Mouse (Mus musculus): ENCODE measurements around the gene Gls.

The Gls gene

DNA sequence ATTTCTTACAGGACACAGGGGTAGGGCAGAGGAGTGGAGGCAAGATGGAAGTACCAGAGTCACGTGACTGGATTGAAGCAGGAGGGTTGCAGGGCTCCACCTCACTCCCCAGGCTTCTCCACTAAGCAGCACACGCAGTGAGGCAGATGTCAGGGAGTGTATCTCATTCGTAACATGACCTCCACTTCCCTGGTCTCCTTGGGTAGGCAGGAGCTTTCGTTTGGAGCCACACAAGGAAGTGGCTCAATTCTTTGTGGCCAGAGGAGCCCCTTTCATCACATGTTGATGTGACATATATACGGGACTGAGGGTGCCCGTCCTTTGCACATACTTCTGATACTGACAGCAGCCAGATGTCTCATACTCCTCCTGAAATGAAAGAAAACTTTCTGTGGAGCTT is 103.2 kb downstream of the Gls start:
- no peak for DNase-seq (ENCODE audit: inconsistent age in 2 of 2, low spot score in 1 of 2)

DNA sequence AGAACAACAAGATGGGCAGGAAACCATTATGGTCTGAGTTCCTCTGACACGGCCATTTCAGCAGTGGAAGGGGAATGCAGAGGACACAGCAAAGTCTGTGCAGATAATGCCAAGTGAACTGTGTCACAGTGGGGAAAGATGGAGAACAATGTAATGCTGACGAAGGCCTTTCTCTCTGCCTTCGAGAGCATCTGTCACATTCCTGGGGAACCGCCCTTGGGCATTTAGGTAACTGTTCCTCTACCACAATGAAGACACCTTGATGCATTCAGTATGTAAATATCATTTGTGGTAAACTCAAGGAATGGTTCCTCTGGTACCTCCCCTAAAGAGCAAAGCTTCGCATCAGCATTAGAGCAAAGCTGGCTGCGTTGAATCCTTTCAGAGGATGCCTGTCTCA is 105.7 kb downstream of the Gls start:
- no peak for DNase-seq (ENCODE audit: inconsistent age in 2 of 2, low spot score in 1 of 2)

DNA sequence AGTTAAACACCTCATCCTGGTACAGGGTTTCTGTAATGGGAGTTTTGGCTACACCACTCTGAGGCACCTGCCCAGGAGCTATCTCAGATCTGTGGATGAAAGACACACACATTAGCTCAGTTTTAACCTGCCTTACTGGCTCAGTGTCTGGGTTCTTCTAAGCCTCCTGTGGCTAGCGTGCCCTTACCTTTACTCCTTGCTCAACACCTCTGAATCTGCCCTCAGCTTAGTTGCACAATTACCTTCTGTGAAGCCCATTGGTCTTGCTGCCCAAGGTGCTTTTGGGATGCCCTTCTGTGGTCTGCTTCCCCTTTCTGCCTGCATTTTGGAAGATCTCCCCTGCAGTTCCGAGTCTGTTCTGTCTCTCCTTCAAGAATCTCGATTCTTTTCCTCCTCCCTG is 108.2 kb downstream of the Gls start:
- no peak for DNase-seq (ENCODE audit: inconsistent age in 2 of 2, low spot score in 1 of 2)

DNA sequence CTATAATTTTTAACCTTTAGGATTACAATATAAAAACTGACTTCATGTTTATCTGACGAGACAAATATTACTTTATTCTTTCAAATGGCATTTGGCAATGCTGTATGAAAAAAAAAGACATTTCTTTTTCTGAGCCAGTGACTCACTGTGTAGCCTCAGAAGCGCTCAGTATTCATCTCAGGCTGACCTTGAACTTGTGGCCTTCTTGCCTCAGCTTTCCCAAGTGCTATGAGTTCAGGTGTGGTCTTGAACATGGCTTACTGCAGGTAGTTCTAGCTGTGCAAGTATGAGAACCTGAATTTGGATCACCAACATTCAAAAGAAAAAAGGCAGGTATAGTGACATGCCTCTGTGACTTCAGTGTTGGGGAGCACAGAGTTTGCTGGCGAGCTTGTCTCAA is 112.0 kb downstream of the Gls start:
- DNase-seq (ENCODE audit: inconsistent age in 2 of 2, low spot score in 1 of 2): peak in 1 of 2 experiments; percentile 60

DNA sequence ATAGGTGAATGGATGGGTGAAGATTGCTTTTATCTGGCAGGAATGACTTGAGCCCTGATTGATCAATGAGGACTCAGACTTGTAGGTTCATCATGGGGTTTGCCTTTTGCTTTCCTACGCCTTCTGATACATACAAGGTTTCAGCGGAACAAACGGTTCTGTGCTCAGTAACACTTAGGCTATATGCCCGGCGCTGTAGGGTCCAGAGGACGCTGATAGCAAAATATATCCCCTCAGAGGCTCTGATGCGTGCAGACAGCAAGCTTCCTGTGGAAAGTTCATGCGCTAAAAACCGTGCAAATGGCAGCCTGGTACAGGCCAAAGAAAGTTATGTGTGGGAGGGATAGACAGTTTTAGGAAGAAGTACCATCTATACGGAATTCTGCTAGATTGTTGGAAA is 112.8 kb downstream of the Gls start:
- no peak for DNase-seq (ENCODE audit: inconsistent age in 2 of 2, low spot score in 1 of 2)

DNA sequence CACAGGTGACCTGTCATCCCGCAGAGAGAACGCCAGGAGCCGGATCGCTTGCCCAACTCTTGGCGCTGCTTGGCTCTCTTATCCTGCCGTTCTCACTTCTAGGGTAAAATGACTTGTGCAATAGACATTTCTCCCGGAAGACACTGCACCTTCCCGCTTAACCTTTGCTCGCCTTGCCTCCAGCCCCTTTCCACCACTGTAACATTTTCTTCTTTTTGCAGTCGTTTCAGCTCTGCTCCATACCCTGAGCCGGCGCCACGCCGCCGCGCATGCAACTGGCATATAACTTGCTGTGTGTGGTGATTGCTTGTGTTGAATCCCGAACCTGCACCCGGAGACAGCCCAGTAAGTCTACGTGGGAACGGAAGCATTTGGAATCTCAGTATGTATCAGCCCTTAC is 113.3 kb downstream of the Gls start:
- DNase-seq (ENCODE audit: inconsistent age in 2 of 2, low spot score in 1 of 2): peak in 1 of 2 experiments; percentile 77

DNA sequence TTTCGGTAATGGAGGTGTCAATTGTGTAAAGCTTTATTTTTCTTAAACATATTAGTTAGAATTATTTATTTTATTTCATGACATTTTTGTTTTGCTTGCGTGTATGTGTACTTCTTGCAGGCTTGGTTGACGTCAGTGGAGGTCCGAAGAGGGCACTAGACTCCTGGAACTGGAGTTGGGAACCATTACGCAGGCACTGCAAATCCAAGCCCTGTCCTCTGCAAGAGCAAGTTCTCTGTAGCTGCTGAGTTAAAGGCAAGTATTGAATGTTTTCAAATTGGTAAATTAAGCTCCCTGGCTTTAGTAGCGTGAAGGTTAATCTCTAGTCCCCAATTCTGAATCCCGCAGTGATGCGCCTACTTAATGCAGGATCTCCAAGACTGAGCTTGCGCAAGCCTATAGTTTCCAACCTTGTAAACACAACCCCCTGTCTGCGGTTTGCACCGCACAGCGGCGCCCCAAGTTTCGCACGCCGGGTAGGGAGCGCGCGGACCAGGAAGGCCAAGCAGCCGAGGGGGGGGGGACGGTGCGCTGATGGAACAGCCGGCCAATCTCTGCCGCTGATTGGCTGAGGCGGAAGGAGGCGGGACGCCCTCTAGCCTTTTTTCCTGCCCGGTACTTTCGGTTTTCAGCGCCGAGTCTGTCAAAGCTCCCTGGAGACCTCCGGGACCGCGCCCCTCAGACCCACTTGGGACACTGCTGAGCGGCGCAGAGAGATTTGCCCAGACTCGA is 114.0 kb downstream of the Gls start, which contains the start of gene Stat1:
Stat1 (plus strand) TSS at position 581 of the 732 bp plus-strand sequence.
- DNase-seq (ENCODE audit: inconsistent age in 2 of 2, low spot score in 1 of 2): peak; percentile 87 to 96

DNA sequence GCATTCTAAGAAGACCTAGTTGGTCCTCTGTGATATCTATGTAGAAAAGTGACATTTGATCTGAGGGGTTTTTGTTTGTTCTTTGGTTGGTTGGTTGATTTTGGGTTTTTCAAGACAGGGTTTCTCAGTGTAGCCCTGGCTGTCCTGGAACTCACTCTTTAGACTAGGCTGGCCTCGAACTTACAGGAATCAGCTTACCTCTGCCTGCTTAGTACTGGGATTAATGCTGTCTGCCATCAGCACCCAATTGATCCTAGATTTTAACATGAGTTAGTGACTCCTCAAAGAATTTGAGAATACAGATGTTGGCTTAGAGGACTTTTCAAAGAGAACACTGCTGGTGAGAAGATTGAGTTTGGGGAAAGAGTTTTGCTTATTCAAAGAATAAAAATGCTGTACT is 115.3 kb downstream of the Gls start:
- no peak for DNase-seq (ENCODE audit: inconsistent age in 2 of 2, low spot score in 1 of 2)

DNA sequence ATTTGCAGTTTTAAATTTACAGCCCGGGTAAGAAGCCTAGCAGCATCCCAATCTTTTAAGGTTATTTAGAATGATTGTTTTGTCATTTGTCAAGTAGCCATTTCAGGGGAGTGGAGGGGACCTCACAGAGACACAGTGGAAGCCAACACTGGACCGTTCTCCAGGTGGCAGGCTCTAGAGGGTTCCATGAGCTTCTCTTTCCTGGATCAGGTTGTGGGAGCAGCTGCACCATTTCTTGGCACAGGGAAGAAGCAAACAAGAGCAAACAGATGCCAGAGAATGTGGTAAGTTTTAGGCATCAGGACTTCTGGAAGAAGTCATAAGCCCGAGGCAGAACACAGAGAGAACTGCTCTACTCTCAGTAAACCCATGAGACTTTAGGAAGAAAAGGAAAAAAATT is 116.6 kb downstream of the Gls start:
- DNase-seq (ENCODE audit: inconsistent age in 2 of 2, low spot score in 1 of 2): no peak

DNA sequence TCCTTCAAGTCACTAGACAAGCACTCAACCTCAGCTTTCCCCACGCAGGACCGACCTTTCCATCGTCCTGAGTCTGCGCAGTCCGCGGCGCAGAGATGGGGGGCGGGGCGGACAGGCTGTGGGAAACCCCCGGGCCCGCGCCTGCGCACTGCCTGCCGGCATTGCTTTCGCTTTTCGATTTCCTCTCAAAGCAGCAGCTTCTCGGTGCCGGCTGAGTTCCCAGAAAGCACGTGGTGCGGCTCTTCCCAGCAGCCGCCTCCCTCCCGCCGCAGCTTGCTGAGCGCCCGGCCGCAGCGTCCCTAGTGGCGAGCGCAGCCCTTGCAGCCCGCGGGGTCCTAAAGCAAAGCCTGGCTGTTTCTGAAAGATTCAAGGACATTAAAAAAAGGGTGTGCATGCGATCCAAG is 119.4 kb downstream of the Gls start:
- peak; percentile 98 to 99 for DNase-seq (ENCODE audit: inconsistent age in 2 of 2, low spot score in 1 of 2)
